Mouse (Mus musculus): ENCODE data around the gene Amt.

Amt gene

DNA sequence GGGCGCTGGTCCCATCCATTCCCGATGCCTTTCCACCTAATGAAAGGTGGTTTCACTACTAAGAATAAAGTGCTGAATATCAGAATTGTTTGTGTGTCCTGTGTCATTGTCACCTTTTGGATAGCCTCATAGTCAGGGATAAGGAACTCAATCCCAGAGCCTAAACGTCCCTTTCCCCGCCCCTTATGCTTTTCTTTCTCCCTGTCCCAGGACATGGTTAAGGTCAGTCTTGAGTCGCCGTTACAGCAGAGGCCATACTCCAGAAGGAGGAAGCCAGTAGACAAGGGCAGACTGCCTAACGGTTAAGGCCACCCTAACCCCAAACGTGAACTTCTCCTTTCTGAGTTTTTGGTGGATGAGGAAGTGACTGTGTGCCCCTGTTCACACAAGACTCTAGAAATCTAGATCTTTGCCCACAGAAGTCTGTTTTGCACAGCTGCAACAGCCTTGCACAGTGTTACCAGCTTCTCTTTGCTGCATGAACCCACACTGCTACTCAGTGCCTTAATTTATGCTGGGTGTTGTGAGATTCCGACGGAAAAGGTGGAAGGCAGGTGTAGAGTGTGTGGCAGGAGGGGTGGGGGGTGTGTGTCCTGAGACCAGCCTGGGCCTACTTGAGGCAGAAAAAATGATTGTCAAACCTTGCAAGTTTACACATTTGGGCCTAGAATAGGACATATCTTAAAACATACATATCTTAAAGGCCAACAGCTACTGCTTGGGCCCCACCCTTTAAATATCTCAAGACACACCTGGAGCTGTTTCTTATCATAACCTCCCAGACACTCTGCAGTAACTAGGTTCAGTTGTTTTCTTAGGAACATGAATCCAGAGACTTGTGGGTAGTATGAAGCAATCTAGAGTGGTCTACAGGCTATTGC, 43.8 kb downstream of the Amt start:
- DNase-seq = no peak

DNA sequence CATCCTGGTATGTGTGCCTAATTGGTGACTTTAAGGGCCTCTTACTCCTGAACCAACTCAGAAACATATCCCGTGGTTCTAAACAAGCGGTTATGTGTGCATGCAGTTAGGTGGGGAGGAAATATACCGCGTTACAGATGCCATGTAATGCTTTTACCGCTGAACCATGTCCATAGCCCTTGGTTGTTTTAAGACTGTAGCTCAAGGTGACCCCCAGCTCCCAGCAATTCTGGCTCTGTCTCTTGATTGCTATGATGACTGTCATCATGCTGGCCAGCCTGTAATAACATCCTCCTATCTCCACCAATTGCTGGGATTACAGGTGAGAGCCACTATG, 44.5 kb downstream of the Amt start:
- DNase-seq = no peak

DNA sequence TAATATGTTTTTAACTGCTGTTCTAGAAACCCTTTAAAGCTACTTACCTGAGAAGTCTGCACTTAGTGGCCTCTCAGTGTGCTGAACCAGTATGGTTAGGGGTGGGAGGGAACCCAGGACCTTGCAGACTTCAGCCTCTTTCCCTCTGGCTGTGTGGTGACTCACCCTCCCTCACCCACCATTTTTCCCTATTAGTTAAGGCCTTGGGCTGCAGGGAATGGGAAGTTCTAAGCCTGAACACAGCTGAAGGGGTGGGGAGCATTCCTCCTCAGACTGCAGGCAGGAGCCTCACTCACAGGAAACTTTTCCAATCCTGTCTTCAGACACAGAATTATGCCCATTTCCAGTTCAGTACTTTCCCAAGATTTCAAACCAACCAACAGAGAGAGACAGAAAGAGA, 45.1 kb downstream of the Amt start:
- DNase-seq = no peak

DNA sequence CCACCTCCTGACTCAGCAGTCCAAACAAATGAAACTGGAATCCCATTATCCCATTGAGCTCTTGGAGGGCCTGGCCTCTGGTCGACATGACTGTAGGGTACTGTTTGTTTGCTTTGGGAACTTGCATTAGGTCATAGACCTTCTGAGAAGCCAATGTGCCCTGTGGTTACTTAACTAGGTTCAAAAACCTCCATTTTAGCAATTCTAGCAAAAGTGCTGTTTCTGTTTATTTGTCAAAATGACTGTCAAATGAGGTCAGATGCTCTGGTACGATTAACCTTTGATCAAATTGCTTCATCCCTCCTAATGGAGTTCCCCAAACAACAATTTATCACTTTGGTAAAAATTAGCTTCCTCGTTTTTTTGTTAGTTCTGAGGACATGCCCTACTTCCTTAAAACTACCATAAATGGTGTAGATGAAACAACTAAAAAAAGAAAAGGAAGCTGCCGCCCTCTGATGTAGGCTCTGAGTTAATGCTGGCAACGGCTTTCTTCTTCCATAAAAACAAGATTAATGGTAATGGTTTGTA, 45.7 kb downstream of the Amt start:
- DNase-seq = no peak

DNA sequence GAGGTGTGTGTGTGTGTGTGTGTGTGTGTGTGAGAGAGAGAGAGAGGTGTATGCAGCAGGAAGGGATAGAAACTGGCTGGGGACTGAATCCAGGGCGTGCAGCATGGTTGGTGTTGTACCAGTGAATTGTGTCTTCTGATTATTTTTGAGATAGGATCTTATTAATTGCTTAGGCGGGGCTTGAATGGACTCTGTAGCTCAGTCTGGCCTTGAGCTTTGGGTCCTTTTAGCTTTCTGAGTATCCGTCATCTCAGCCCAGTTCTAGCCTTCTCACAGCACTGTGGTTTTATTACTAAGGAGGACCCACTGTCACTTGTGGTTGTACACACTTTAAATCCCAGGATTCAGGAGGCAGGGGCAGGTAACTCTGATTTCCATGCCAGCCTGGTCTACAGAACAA, 46.7 kb downstream of the Amt start:
- DNase-seq = no peak

DNA sequence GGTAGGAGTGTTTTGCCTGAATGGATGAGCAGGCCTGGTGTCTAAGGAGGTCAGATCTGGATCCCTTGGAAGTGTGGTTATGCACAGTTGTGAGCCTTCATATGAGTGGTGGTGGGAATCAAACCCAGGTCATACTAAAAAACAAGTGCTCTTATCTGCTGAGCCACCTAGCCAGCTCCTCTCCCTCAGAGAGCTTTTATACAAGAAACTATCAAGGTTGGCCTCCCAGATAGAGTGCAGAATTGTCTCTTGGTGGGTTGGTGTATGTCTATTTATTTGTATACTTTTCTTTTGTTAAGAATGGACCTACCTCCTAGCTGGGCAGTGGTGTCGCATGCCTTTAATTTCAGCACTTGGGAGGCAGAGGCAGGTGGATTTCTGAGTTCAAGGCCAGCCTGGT, 47.2 kb downstream of the Amt start:
- DNase-seq = no peak

DNA sequence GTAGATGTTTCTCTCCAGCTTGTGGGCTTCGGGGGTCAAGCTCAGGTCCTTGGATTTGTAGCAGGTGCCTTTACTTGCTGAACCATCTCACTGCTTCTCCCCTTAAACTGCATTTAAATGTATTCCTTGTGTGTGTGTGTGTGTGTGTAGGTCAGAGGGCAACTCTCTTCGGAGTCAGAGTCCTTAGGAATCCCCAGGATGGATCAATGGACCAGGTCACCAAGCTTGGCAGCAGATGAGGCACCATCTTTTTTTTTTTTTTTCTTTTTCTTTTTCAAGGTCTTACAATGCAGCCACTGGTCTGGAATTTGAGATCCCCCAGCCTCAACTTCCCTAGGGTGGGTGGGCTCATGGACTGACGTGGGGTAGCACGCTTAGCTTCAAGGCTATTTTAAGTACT, 47.8 kb downstream of the Amt start:
- no peak for DNase-seq

DNA sequence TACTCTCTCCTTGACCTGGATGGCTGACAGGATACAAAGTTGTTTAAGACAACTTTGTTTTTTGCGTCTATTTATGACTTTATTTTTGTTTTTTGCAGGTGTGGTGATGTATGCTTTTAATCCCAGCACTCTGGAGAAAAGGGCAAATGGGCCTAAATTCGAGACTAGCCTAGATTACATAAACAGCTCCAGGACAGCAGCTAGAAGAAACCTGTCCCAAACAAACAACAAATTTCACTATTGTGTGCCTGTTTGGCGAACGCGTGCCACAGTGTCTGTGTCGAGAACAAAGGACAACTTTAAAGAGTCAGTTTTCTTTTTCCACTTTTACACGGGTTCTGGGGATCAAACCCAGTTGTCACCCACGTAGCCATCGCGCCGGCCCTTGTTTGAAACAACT, 50.4 kb downstream of the Amt start:
- DNase-seq = no peak

DNA sequence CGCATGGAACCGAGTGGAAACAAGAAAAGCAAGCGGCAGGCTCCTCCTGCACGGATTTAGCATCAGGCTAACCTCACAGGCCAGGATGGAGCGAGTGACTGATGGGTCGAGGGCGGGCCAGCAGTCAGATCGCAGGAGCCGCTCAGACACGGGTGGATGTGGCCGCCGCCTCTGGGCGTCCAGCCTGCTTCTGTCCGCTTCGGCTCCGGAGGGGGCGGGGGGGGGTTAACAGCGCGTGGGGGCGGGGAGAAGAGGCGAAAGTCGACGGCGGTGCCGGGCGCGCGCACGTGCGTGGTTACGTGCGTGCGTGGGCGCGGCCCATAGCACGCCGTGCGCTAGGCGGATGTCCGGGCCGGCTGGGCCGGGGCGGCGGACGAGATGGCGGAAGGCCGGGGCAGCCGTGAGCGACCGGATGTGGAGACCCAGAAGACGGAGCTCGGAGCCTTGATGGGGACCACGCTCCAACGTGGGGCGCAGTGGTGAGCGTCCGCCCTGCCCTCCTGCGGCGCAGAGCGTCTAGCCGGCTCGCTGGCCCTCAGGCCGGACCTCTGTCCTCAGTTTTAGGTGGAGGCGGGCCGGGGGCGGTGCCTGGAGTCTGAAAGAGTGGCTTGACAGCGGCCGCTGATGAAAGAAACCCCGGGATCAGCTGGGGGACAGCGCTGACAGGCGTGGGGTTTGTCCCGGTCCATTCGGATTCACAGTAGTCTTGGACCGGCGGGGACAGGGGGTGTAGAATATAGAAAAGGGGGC, 51.1 kb downstream of the Amt start, which contains the start of gene Usp4:
Gene Usp4 (plus strand): TSS at position 314 of the 750 bp plus-strand sequence.
- DNase-seq = peak; percentile 88

DNA sequence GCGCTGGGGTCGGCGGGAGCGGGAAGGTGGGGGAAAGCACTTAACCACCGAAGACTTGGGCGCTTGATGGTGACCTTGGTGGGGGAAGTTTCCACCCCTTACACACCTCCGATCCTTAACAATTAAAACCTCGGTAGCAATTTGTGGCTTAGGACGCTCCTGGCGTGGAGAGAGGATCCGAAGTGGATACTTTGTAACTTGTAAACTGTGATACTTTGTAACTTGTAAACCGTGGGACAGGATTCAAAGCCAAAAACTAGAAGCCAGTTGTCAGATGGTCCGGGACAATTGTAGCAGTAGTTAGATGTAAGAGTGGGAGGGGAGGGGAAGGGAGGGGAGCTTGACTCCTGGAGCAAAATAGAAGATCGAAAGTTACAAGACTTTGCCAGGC, 51.6 kb downstream of the Amt start:
- no peak for DNase-seq

DNA sequence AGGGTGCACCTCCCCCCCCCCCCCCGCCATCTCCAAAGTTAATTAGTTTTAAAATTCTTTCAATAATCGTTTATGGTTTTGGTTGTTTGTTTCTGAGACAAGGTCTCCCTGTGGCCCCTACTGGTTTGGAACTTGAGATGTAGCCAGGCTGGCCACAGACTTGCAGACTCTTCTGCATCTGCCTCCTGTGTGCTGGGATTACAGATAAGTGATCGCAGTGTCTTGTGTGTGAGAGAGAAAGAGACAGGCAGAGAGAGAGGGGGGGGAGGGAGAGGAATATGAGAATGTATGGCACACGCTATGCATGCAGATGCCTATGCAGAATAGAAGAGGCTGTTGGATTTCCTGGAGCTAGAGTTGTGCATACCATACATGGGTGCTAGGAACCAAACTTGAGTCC, 53.1 kb downstream of the Amt start:
- DNase-seq = no peak

Measured in cerebellum, adult 11-12 months (tissue).